Mouse (Mus musculus): ENCODE measurements at regions not wholly inside any gene's neighbourhood (a gene's known extent, or its start where the extent isn't known, plus 50 kb on each side); places are given as distances from the start of the nearest gene placed in this dataset.

DNA sequence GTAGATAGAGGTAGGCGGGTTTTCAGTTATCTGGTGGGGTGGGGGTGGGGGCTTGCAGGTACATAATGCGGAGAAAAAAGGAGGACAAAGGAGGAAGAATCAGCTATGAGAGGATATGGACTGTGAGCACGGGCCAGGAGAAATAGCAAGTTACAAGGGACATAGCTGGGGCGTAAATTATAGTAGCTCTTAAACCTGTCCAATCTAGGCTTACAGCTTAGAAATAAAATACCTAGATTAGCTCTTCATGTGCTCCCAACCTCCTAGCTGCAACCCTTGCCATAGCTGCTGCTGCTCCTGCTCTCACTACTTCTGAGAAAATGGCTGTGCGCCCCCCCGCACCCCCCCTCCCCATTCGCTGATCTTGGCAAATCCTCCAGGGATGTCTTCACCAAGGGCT lies 161.0 kb downstream of the AI429214 start:
- Histone ChIP-seq H3K4me2 (replicated peaks; ENCODE audit: low read depth, low read length, severe bottlenecking) (no peak overlapping the region), H3K27ac (replicated peaks; ENCODE audit: low read depth, low read length) (no peak overlapping the region), H3K9me3 (ENCODE audit: control insufficient read depth, low read length) (no peaks in the 10 kb centered on the region), H3K27me3 (ENCODE audit: control insufficient read depth, insufficient read depth, low read length) (no peaks in the 10 kb centered on the region), H3K4me3 (replicated peaks; ENCODE audit: low read length) (no peak overlapping the region), H3K9ac (ENCODE audit: low read depth, low read length, severe bottlenecking) (no peak overlapping the region), H3K36me3 (ENCODE audit: control insufficient read depth, insufficient read depth, low read length) (no peaks in the 10 kb centered on the region), H3K4me1 (ENCODE audit: control insufficient read depth, insufficient read depth, low read length) (no peaks in the 10 kb centered on the region)
- no peak for ATAC-seq (ENCODE audit: low FRiP score, low read depth)
- 88% methylated on average over 7 of the region's 7 CpGs for WGBS
- TF ChIP-seq POLR2A (IDR thresholded peaks at IDR 0.05; ENCODE audit: borderline replicate concordance, extremely low read depth, insufficient read depth, insufficient read length): no peak
- no peak for DNase-seq (ENCODE audit: low spot score)

DNA sequence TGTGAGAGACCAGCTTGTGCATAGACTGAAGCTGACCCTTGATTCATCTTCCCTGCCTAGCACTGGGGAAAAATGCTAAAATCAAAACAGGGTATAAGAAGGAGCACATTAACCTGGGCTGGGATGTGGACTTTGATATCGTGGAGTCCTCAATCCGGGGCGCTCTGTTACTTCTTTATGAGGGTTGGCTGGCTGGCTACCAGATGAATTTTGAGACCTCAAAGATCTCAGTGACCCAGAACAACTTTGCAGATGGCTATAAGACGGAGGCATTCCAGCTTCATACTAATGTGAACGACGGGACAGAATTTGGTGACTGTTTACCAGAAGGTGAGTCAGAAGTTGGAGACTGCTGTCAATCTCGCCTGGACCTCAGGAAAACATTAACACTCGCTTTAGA lies 161.5 kb downstream of the AI429214 start:
- Histone ChIP-seq H3K4me3 (replicated peaks; ENCODE audit: low read length) (no peak overlapping the region), H3K9ac (ENCODE audit: low read depth, low read length, severe bottlenecking) (no peak overlapping the region), H3K27ac (replicated peaks; ENCODE audit: low read depth, low read length) (no peak overlapping the region), H3K27me3 (ENCODE audit: control insufficient read depth, insufficient read depth, low read length) (no peaks in the 10 kb centered on the region), H3K9me3 (ENCODE audit: control insufficient read depth, low read length) (no peaks in the 10 kb centered on the region), H3K4me2 (replicated peaks; ENCODE audit: low read depth, low read length, severe bottlenecking) (no peak overlapping the region), H3K36me3 (ENCODE audit: control insufficient read depth, insufficient read depth, low read length) (no peaks in the 10 kb centered on the region), H3K4me1 (ENCODE audit: control insufficient read depth, insufficient read depth, low read length) (no peaks in the 10 kb centered on the region)
- ATAC-seq (ENCODE audit: low FRiP score, low read depth) (no peak), DNase-seq (ENCODE audit: low spot score) (no peak)
- TF ChIP-seq POLR2A (IDR thresholded peaks at IDR 0.05; ENCODE audit: borderline replicate concordance, extremely low read depth, insufficient read depth, insufficient read length): no peak
- WGBS: 83% methylated on average over 8 of the region's 8 CpGs

DNA sequence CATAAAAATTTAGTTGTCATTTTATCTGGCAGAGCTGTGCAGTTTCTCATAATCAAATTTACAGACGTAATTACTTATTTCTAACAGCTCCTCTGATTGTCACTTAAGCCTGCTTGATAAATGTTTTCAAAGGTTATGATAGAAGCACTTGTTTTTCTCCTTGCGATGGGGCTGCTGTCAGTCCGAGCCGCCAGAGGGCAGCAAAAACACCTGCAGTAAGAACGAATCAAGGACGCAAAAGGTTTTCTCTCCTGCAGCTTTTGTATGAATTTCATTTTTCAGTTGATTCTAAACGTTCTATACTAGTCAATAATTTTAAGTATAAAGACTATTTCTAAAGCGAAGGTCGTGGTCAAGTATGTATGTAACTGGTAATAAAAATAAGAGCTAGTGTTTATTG lies 166.1 kb downstream of the AI429214 start:
- no peak for ATAC-seq (ENCODE audit: low FRiP score, low read depth)
- Histone ChIP-seq H3K4me1 (ENCODE audit: control insufficient read depth, insufficient read depth, low read length) (no peaks in the 10 kb centered on the region), H3K27me3 (ENCODE audit: control insufficient read depth, insufficient read depth, low read length) (no peaks in the 10 kb centered on the region), H3K4me2 (replicated peaks; ENCODE audit: low read depth, low read length, severe bottlenecking) (no peak overlapping the region), H3K36me3 (ENCODE audit: control insufficient read depth, insufficient read depth, low read length) (no peaks in the 10 kb centered on the region), H3K4me3 (replicated peaks; ENCODE audit: low read length) (no peak overlapping the region), H3K9ac (ENCODE audit: low read depth, low read length, severe bottlenecking) (no peak overlapping the region), H3K9me3 (ENCODE audit: control insufficient read depth, low read length) (no peaks in the 10 kb centered on the region), H3K27ac (replicated peaks; ENCODE audit: low read depth, low read length) (no peak overlapping the region)
- no peak for TF ChIP-seq POLR2A (IDR thresholded peaks at IDR 0.05; ENCODE audit: borderline replicate concordance, extremely low read depth, insufficient read depth, insufficient read length)
- peak; percentile 45 for DNase-seq (ENCODE audit: low spot score)
- 8% methylated on average over 9 of the region's 9 CpGs for WGBS

DNA sequence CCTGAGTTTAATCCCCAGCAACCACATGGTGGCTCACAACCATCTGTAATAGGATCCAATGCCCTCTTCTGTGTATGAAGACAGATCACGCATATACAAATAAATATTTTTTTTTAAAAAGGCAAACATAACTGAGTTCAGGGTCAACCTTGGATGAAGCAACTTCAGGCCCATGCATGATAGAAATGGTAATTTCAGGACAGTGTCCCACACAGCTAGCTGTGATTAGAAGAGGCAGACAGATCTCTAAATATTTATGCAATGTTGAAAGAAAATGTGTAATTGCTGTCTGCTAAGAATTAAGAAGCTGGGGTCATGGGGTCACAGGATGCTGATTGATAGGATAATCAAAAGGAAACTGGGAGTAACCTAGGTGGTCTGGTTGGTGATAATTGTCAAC lies 203.5 kb downstream of the AI429214 start:
- no peaks in the 10 kb centered on the region for H3K9me3 ChIP-seq (ENCODE audit: control insufficient read depth, low read length)
- no peaks in the 10 kb centered on the region for H3K4me1 ChIP-seq (ENCODE audit: control insufficient read depth, insufficient read depth, low read length)
- 86% methylated on average over 1 of the region's 1 CpGs for WGBS
- H3K4me2 ChIP-seq (replicated peaks; ENCODE audit: low read depth, low read length, severe bottlenecking): no peak overlapping the region
- no peak overlapping the region for H3K27ac ChIP-seq (replicated peaks; ENCODE audit: low read depth, low read length)
- no peak overlapping the region for H3K9ac ChIP-seq (ENCODE audit: low read depth, low read length, severe bottlenecking)
- H3K36me3 ChIP-seq (ENCODE audit: control insufficient read depth, insufficient read depth, low read length): no peaks in the 10 kb centered on the region
- no peak overlapping the region for H3K4me3 ChIP-seq (replicated peaks; ENCODE audit: low read length)
- ATAC-seq (ENCODE audit: low FRiP score, low read depth) (no peak), DNase-seq (ENCODE audit: low spot score) (no peak)
- no peaks in the 10 kb centered on the region for H3K27me3 ChIP-seq (ENCODE audit: control insufficient read depth, insufficient read depth, low read length)
- no peak for TF ChIP-seq POLR2A (IDR thresholded peaks at IDR 0.05; ENCODE audit: borderline replicate concordance, extremely low read depth, insufficient read depth, insufficient read length)

DNA sequence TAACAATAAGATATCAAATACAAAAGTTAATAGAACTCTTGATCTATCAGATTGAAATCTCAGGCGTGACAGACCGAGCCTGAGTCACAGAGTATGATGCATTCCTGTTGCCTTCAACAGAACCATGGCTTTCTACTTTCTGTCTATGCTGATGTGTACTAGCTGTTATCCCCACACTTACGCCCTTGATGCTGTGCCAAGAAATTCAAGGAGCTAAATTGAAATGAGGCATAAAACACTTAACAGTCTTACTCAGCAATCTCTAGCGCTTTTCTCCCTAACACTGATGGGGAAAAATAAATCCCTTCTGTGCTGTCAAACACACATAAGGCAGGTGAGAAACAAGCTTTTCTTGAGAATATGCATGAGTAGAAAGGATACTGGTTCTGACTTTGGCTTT lies 222.5 kb downstream of the AI429214 start:
- H3K9me3 ChIP-seq (ENCODE audit: control insufficient read depth, low read length): no peaks in the 10 kb centered on the region
- H3K4me3 ChIP-seq (replicated peaks; ENCODE audit: low read length): no peak overlapping the region
- H3K36me3 ChIP-seq (ENCODE audit: control insufficient read depth, insufficient read depth, low read length): no peaks in the 10 kb centered on the region
- no peak overlapping the region for H3K4me2 ChIP-seq (replicated peaks; ENCODE audit: low read depth, low read length, severe bottlenecking)
- no peak overlapping the region for H3K9ac ChIP-seq (ENCODE audit: low read depth, low read length, severe bottlenecking)
- no peaks in the 10 kb centered on the region for H3K27me3 ChIP-seq (ENCODE audit: control insufficient read depth, insufficient read depth, low read length)
- H3K27ac ChIP-seq (replicated peaks; ENCODE audit: low read depth, low read length): no peak overlapping the region
- 80% methylated on average over 4 of the region's 4 CpGs for WGBS
- H3K4me1 ChIP-seq (ENCODE audit: control insufficient read depth, insufficient read depth, low read length): no peaks in the 10 kb centered on the region
- ATAC-seq (ENCODE audit: low FRiP score, low read depth) (no peak), DNase-seq (ENCODE audit: low spot score) (no peak)
- TF ChIP-seq POLR2A (IDR thresholded peaks at IDR 0.05; ENCODE audit: borderline replicate concordance, extremely low read depth, insufficient read depth, insufficient read length): no peak

DNA sequence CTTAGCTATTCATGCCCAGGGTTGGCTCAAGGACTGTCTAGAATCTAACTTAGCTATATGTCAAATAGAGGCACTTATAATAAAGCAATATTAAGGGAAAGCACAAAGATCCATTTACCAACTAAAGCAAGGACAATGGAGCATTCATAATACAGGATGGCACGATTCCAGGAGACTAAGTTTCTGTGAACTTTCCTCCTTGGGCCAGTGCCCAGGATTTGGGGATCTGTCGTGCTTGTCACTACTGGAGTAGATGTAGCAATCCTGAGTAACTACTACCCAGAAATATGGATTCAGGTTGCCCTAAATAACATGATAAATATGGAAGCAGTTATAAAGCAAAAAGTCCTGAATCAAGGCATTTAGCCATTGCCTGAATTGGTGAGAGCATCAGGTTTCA lies 233.7 kb downstream of the AI429214 start:
- Histone ChIP-seq H3K9ac (ENCODE audit: low read depth, low read length, severe bottlenecking) (no peak overlapping the region), H3K4me1 (ENCODE audit: control insufficient read depth, insufficient read depth, low read length) (no peaks in the 10 kb centered on the region), H3K4me3 (replicated peaks; ENCODE audit: low read length) (no peak overlapping the region), H3K9me3 (ENCODE audit: control insufficient read depth, low read length) (no peaks in the 10 kb centered on the region), H3K27ac (replicated peaks; ENCODE audit: low read depth, low read length) (no peak overlapping the region), H3K27me3 (ENCODE audit: control insufficient read depth, insufficient read depth, low read length) (no peaks in the 10 kb centered on the region), H3K4me2 (replicated peaks; ENCODE audit: low read depth, low read length, severe bottlenecking) (no peak overlapping the region), H3K36me3 (ENCODE audit: control insufficient read depth, insufficient read depth, low read length) (no peaks in the 10 kb centered on the region)
- no peak for TF ChIP-seq POLR2A (IDR thresholded peaks at IDR 0.05; ENCODE audit: borderline replicate concordance, extremely low read depth, insufficient read depth, insufficient read length)
- DNase-seq (ENCODE audit: low spot score) (no peak), ATAC-seq (ENCODE audit: low FRiP score, low read depth) (no peak)
- WGBS: 78% methylated on average over 2 of the region's 2 CpGs

Data from limb, embryonic 14.5 days (tissue).